Mouse (Mus musculus) ES-CJ7 (cell line): ENCODE results near the gene Shroom2.
A peak's percentile ranks its signal among the peaks of the same experiment; 100 is the strongest.
"Not testable (repeated sequence)": the region's sequence is repeated elsewhere in the genome, so short reads cannot be mapped to it uniquely, and the experiment has no call there.

Experiments
- DNase-seq: peaks from one replicate; pipeline ENCODE4 v3.0.0; 2011; ENCODE audit warnings: low read depth, low spot score

Gene Shroom2

GRCm38 (mm10) chrX:152768891-152769599, at the start of gene Shroom2:
Gene Shroom2, minus strand, starts transcription at chrX:152769465.
- DNase-seq, result peak; percentile 2

GRCm38 (mm10) chrX:152818996-152819395, 49.7 kb upstream of the Shroom2 start:
- peak; percentile 6 for DNase-seq

- DNase-seq, result no peak
These were observed 44.1 kb upstream of the Shroom2 start for GRCm38 (mm10) chrX:152813339-152813738.

- DNase-seq, result no peak
These were observed 36.1 kb upstream of the Shroom2 start for GRCm38 (mm10) chrX:152805317-152805716.

GRCm38 (mm10) chrX:152788611-152789010, 19.3 kb upstream of the Shroom2 start:
- DNase-seq, result peak; percentile 2

- no peak for DNase-seq
These were observed 18.9 kb upstream of the Shroom2 start for GRCm38 (mm10) chrX:152788129-152788528.

GRCm38 (mm10) chrX:152781720-152782403, 12.6 kb upstream of the Shroom2 start, which contains the start of gene Gpr143:
Gene Gpr143, plus strand, starts transcription at chrX:152781921.
- DNase-seq, result peak; percentile 11

- peak; percentile 79 for DNase-seq
These were observed 414 bp upstream of the Shroom2 start for GRCm38 (mm10) chrX:152769600-152770157.

GRCm38 (mm10) chrX:152764171-152764570, 5.1 kb downstream of the Shroom2 start:
- DNase-seq, result no peak

- DNase-seq, result no peak
These were observed 6.4 kb downstream of the Shroom2 start for GRCm38 (mm10) chrX:152762855-152763254.

- DNase-seq, result no peak
These were observed 6.8 kb downstream of the Shroom2 start for GRCm38 (mm10) chrX:152762437-152762836.

GRCm38 (mm10) chrX:152756293-152756692, 13.0 kb downstream of the Shroom2 start:
- no peak for DNase-seq

- DNase-seq, result no peak
These were observed 13.4 kb downstream of the Shroom2 start for GRCm38 (mm10) chrX:152755819-152756218.

- DNase-seq, result no peak
These were observed 23.3 kb downstream of the Shroom2 start for GRCm38 (mm10) chrX:152745925-152746324.

GRCm38 (mm10) chrX:152743642-152744041, 25.6 kb downstream of the Shroom2 start:
- DNase-seq, result no peak

- no peak for DNase-seq
These were observed 30.4 kb downstream of the Shroom2 start for GRCm38 (mm10) chrX:152738759-152739368.

GRCm38 (mm10) chrX:152738191-152738590, 31.1 kb downstream of the Shroom2 start:
- DNase-seq, result no peak

GRCm38 (mm10) chrX:152735283-152735682, 34.0 kb downstream of the Shroom2 start:
- DNase-seq, result no peak

- no peak for DNase-seq
These were observed 52.6 kb downstream of the Shroom2 start for GRCm38 (mm10) chrX:152716693-152717092.

- not testable (repeated sequence) for DNase-seq
These were observed 58.5 kb downstream of the Shroom2 start for GRCm38 (mm10) chrX:152710715-152711114.

- no peak for DNase-seq
These were observed 60.9 kb downstream of the Shroom2 start for GRCm38 (mm10) chrX:152708359-152708758.

GRCm38 (mm10) chrX:152705397-152705796, 63.9 kb downstream of the Shroom2 start:
- DNase-seq, result peak; percentile 59
